Mouse (Mus musculus) urinary bladder, postnatal 25 days (tissue): Measurements from ENCODE around the gene Mrtfb.
A peak's percentile ranks its signal among the peaks of the same experiment; 100 is the strongest.

Experiments
- DNase-seq: peaks from one replicate; pipeline ENCODE4 v3.0.0; 2022; ENCODE audit warnings: low spot score

The Mrtfb gene

DNA sequence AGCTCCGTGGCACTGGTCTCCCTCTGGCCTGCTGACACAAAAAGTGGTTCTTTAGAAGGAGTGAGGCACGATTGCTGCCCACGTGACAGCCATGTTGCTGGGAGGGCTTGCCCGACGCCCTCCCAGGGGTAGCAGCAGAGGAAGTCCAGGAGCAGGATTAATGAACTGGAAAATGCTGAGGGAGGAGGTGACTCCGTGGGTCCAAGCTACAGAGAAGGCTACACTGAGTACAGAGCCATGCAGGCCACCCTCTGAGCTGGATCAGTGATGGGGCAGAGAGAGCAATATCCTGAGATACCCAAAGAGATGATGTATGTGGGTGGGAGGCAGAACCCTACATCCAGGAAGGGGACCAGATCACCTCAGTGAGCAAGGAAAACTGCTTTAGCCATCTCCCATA, 148.4 kb downstream of the Mrtfb start:
- no peak for DNase-seq

DNA sequence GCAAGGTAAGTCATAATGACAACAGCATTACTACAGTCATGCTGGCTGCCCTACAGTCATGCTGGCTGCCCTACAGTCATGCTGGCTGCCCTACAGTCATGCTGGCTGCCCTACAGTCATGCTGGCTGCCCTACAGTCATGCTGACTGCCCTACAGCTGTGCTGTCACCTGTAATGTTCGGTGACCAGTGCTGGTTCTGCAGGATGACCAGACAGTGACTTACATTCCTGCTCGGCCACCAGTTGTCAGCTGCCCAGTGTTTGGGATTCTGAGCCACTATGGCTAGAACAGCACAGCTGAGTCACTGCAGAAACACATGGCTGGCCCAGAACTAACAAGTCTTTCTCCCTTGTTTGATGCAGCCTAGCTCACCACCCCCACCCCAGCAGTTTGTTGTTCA, 149.1 kb downstream of the Mrtfb start:
- DNase-seq: no peak

DNA sequence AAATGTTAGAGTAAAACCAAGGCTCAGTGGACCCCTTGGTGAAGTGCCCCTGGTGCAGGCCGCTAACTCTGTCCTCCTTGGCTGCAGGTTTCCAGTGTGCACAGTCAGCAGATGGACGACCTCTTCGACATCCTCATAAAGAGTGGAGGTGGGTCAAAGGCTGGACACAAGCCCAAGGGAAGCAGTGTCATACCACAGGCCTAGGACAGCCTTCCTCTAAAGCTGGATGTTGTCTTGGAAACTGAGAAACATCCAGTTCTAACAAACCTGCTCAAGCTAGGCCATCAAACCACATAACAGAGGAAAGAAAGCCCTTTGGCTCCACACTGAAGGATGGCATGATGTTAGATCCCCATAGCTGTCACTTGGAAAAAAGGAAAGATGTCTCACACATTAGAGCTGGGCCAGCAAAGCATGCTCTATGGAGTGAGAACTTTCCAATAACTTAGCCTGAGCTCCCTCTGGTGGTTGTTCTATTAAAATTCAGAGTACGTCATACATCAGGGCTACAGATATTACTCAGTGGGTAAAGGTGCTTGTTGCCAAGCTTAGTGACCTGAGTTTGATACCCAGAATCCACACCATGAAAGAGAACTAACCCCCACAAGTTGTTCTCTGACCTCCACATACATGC, 153.4 kb downstream of the Mrtfb start:
- DNase-seq: peak; percentile 15

DNA sequence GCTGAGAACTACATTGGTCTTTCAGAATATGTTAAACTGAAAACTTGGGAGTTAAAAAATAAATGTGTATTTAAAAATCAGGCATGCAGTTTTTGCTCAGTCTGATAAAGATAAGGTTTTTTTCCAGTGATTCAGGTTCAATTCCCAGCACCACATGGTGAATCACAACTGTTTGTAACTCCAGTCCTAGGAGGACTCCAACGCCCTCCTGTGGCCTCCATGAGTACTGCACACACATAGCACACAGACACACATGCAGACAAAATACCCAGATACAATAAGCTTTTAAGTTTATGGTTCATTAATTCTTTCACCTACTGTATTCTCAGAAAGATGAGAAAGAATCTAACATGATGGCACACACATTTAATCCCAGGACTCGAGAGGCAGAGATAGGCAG, 154.5 kb downstream of the Mrtfb start:
- no peak for DNase-seq

DNA sequence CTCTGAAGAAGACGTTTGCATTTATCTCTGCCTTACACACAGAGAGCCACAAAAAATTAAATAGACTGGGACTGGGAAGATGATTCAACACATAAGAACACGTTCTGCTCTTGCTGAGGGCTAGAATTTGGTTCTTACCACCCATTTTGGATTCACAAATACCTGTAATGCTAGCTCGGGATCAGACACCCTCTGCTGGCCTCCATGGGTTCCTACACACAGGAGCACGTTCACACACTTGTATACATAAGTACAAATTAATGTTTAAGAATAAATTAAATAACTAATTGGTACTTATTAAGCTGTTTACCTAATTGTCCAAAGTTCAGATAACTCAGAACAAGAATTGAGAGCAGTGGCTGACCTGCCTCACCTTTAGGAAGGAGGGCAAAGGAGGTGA, 155.2 kb downstream of the Mrtfb start:
- no peak for DNase-seq

DNA sequence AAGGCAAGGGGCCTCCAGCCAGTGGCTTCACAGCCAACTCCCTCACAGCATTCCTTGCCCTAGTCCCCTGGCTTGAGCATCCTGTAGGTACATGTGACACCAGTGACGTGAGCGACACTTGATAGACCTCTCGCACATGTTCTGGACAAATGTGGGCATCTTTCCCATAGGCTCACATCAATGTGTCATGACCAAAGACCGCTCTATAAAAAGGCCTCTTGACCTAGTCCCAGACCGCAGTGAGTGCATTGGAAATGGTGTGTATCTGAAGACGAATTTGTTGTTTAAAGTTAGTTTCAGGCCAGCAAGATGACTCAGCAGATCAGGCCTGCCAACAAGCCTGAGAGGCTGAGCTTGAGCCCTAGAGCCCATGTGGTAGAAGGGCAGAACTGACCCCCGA, 158.3 kb downstream of the Mrtfb start:
- no peak for DNase-seq

DNA sequence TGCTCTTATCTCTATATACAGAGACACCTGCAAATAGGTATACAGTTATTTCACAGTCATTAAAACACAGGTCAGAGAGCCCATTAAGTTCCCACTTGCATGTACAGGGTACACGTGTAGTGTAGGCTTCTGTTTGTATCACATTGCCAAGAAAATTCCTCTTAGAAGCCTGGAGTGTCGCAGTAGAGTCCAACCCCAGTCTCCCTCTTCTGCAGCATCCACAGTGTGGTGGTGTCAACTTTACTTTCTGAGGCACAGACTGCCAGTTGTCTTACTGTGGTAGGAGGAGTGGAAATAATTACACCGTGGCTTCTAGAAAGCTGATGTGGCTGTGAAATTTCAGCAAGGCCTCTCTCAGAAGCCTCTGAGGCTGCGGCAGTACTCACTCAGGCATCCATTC, 158.7 kb downstream of the Mrtfb start:
- no peak for DNase-seq

DNA sequence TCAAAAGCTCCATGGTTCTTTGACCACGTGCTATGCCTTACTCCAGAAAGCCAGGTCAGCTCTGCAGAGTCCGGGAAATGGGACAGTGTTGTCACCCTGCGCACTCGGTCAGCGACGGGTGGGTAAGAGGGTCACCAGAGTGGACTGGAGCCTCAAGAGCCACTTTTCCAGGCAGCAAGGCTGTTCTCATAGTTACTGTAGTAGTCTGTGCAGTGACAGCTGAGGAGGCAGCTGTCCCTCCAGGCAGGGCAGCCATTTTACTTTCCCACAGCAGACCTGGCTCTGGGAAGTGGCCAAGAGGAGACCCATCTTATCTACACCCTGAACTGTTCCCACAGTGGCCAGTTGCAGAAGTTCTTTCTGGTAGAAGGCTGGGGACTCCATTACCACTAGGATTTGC, 159.2 kb downstream of the Mrtfb start:
- DNase-seq: no peak

DNA sequence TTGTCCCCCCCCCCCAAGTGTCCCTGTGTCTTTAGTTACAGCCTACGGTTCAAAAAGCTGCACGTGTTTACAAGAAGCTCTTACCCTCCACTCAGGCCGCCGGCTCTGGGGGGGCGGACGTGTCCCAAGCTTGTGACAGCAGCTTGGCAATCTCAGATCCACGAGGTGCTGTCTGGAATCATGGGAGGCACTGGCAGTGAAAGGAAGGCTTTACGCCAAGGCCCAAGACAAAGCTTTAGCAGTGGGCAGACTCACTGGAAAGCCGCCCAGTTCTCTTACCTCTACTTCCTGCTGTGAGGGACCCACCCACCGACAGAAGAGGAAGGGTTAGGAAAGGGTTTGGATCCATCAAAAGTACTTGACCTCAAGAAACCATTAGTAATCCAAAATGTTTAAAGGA, 160.2 kb downstream of the Mrtfb start:
- no peak for DNase-seq

DNA sequence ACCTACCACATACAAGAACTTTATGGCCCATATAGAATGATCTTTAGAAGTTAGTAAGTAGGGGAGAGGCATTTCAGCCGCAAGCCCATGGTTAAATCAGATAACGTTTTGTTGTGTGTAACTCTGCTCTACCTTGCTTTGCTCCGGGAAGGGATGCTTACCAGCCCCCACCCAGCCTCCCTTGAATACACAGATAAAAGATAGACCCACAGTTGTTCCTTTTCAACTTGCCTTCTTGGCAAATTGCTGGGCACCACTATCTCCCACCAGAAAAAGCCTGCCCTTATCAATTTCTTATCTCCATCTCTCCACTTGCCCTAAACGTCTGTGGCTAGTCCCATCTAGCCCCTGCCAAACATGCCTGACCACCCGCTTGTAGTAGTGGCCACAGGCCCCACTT, 161.6 kb downstream of the Mrtfb start:
- no peak for DNase-seq

DNA sequence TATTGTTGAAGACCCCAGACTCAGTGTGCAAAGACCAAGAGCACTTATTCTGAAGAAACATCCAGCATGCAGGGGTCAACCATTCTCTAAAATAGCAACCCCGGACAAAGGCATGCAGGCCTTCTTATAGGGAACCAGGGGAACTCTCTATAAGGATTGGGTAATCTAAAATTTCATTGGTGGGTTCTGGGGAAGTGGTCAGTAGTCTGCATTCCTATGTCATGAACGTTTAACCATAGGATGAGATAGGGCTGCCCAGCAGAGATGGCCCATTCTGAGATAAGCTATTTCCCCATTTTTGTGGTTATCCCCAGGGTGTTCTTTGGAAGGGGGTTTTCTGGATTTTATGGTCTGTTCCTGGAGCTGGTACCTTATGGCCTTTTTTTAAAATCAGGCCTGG, 163.5 kb downstream of the Mrtfb start:
- DNase-seq: no peak

DNA sequence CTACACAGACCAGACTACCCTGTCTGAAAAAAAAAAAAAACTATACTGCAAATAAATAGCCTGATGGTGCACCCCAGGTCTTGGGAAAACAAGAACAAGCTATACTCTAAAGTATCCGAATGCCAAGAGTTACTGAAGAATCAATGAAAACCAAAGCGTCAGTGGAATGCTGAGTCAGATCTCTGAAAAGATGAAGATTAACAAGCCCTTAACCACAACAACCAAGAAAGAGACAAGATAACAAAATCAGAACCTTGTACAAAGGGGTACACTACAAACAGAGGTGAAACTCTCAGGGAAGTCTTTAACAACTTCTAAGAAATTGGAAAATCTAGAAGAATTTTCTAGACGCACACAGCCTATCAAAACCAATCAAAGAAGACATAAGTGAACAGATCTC, 166.2 kb downstream of the Mrtfb start:
- no peak for DNase-seq

DNA sequence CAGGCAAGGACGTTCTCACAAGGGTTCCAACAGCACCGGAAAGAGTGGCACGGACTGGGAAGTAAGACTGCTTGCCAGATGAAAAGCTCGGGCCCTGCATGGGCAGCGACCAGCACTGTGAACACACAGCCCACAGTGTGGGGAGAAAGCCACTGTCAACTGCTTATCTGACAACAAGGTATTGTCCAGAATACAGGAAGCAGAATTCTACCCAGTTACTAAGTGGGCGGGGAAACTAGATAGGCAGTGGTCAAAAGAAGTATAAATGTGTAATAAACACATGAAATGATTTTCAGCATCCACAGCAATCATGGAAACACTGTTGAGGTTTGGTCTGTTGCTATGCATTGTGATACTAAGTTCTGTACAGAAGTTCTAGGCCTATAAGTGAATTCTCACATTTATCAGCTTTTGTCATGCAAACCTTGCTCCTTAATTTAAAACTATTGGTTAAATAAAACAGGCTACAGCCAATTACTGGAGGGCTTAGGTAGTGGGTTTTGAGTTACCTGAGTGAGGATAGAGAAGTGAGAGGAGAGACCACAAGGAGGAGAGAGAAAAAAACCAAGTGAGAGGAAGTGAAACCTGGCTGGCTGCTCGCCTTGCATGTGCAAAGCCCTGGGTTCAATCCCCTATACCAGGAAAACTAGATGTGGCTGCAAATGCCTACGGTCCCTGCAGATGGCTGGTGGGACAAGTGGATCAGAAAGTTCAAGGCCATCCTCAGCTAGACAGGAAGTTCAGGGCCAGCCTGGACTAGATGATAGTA, 167.5 kb downstream of the Mrtfb start:
- no peak for DNase-seq

DNA sequence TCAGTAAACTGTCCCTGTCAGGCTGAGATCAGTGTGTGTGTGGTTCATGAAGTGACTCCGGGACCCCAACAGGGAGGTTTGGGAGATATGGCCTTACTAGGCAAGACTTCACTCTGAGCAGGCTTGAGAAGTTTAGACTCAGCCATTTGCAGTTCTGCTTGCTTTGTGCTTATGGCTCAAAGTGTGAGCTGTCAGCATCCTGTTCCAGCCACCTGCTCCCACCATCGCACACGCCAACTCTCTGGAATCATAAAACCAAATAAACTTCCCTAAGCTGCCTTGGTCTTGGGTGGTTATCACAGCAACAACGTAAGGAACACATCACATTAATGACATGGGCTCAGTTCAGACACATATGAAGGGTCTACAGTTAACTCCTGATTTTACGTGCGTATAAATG, 169.5 kb downstream of the Mrtfb start:
- DNase-seq: no peak

DNA sequence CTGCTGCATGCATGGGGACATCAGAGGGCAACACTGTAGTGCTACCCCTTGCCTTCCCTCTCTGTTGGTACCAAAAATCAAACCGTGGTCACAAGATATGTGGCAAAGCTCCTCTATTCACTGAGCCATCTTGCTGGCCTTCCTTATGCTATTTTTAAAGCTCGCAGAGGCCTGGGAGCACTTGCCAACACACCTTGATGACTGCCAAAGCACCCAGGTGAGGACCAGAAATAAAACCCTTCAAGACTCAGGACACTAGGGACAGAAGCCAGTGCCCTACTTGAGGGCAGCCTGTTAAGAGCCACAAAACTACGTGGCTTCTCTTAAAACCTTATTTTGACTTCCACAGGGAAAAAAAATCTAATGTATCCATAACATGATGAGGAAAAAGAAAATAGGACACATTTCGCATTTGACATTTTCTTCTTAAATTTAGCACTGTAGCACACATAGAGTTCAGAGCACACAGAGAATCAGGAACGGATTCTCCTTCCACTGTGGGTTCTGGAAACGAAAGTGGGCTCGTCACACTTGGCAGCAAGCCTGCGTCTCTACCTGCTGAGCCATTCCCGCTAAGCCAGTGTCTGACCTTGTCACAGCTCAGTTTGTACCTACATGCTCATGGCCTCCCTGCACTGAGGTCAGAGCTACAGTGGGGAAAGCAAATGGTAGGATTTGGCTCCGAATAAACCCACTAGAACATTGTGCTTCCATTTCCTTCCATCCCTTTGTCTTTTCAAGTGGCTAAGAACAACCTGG, 170.7 kb downstream of the Mrtfb start:
- DNase-seq: no peak

DNA sequence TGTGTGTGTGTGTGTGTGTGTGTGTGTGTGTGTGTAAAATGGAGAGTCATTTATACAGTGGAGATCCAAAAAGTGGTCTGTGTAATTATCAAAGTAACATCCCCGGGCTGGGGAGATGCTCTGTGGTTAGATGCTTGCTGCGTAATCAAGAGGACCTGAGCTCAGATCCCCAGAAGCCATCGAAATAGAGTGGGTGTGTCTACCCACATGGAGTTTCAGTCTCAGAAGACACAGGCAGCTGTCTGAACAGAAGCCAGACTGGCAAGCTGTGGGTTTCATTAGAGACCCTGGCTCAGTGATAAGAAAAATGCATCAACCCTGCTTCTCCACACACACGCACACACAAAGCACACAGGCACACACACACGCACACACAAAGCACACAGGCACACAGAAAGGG, 171.8 kb downstream of the Mrtfb start:
- DNase-seq: no peak

DNA sequence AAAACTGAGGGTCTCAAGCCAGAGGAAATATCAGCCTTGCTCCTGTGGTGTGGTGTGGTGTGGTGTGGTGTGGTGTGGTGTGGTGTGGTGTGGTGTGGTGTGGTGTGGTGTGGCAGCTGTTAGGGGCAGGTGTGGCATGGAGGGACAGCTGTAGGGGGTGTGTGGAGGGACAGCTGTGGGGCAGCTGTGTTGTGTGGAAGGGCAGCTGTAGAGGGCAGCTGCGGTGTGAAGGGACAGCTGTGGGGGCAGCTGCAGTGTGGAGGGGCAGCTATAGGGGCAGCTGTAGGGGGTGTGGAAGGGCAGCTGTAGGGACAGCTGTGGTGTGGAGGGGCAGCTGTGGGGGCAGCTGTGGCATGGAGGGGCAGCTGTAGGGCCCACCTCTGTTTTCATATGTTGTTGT, 172.5 kb downstream of the Mrtfb start:
- DNase-seq: no peak

DNA sequence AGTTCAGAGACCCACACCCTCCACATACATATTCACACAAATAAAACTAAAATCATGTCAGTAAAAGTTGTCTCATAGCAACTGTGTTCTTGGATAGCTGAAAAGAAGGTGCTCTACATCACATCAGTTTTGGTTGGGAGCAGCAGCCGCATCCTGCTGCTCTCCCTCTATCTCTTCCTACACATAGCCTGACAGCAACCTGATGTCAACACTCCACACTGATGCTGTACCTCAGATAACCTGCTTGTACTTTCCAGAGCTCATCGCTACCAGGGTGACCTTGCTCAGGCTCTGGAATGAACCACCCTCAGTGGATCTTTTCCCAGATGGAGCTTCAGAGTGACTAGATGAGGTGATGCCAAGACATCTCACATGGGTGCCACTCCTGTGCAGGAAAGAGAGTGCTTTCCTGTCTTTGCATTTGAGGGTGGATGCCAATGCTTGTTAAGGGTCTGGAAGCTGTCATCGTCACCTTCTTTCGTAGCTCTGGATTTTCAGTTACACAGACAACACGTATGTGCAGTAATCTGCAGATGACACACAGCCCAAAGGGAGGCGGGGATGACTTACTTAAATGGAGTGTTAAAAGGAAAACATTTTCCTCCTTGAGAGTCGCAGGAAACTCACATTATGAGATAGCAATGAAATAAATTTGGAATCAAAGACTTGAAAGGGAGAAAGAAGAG, 173.8 kb downstream of the Mrtfb start:
- no peak for DNase-seq

DNA sequence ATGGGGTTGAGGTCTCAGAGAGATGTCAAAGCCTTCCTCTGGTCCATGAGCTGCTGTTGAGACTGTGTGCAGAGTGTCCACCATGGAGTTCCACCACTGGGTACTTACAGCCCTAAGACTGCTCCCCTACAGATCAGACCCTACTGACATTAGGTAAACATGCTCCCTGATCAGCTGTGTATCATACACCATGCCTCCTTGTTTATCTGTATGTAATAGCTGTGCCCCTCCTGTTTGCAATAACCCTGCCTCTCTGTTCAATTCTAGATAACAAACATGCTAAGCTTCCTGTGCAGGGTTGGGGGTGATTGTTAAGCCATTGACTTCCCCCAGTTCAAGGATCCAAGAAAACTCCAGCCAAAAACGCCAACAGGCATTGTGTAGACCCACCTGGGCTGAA, 174.7 kb downstream of the Mrtfb start:
- no peak for DNase-seq

DNA sequence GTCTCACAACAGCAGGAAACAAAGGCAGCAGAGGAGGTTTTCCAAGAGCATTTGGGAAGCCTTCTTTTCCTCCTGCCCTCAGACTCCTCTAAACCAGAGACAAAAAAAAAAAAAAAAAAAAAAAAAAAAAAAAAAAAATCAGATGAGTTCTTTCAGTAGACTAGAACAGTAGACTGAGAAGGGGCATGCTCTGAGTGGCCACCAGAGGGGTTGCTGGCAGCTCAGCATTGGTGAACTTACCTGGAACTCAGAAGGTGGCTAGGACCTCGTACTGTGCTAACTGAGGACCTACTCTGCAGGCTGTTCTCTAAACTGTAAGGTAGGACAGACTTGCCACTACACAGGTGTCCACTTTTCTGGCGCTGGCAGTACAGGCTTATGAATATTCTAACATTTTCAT, 179.3 kb downstream of the Mrtfb start:
- DNase-seq: no peak

DNA sequence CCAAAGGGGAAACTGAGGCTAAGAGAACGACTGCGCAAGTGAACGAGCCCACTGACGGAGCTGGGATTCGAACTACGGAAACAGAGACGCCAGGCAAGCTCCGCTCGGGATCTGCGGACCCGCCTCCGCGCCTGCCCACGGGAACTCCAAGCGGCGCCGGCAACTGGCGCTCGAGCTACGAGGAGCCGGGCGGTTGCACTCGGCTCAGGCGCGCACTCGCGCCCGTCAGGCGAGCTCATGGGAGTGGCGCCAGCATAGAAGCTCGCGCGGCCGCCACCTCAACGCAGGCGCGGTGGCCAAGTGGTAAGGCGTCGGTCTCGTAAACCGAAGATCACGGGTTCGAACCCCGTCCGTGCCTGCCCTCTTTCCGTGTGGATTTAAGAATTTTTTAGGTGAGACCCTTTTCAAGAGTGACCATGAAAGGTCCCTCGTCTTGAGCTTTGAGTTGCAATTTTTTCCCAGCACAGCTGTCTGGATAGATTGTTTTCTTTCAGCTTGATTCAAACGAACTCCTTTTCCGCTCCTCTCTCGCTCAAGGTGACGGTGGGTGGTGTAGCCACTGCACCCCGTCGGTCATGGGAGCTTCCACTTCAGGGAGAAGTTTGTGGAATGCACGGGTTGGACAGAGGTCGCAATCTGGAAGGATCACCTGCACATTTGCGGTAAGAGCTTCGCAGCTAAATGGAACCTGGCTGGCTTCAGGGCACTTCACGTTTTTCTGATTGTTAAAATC, 180.9 kb downstream of the Mrtfb start:
- DNase-seq: peak; percentile 98

DNA sequence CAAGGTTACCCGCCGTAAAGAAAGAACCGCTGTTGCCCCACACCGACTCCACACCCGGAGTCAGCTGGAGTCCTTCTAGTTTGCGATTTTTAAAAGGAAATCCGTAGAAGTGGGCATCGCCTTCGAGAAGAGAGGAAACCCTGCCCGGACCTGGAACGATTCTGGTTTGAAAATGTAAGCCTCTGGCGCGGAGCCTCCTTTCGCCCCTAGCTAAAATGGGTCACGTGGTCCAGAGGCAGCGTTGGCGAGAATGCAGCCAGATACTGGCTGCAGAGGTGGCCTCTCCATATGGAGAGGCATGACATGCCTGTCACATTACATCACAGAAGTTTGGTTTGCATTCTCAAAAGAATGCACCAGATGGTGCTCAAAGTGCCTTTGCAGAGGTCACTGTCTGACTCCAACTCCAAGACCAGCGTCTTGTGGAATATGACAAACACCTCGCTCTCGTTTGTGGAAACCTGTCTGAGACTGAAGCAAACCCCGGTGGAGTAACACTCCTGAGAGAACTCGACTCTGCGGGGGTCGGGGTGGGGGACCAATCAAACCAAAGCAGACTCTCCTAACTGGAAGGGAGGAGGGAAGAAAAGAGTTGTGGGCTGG, 181.6 kb downstream of the Mrtfb start:
- peak; percentile 35 for DNase-seq
